In genomic region chr9:32033937-32034336, GRCm38 (mm10) we compare ENCODE assay signal across 8 mouse cellular contexts.
A peak's percentile ranks its signal among the peaks of the same experiment; 100 is the strongest.
DNase-seq lines count a peak whose midpoint lies in the region; ATAC-seq and TF ChIP-seq lines count a peak whose summit lies in the region.
"Had no signal": no experiment of that assay in that cellular context is flagged by ENCODE, and none has a peak within 500 bp of the region (broad histone marks: within the 10 kb centered on the region; RNA-seq: fewer than 3 reads in every experiment).

No protein-coding gene starts in this region.

- 0 out of 2 replicates have a peak overlapping the region, but pooled peaks have one; percentile 77 for H3K4me2 ChIP-seq in liver, embryonic 13.5 days
- H3K4me2 ChIP-seq in forebrain, embryonic 13.5 days = peak overlapping the region; percentile 78
- peak overlapping the region; percentile 88 for H3K4me2 ChIP-seq in limb, embryonic 14.5 days (replicated peaks; ENCODE audit: low read depth, low read length, severe bottlenecking)
- H3K4me2 ChIP-seq in stomach, embryonic 15.5 days = peak overlapping the region; percentile 86

- no peaks in the 10 kb centered on the region for H3K9me3 ChIP-seq in liver, embryonic 13.5 days (replicated peaks)
- H3K9me3 ChIP-seq in forebrain, embryonic 13.5 days (replicated peaks) = no peaks in the 10 kb centered on the region
- no peaks in the 10 kb centered on the region for H3K9me3 ChIP-seq in limb, embryonic 14.5 days (ENCODE audit: control insufficient read depth, low read length)
- H3K9me3 ChIP-seq in stomach, embryonic 15.5 days = no peaks in the 10 kb centered on the region

- no peaks in the 10 kb centered on the region for H3K36me3 ChIP-seq in liver, embryonic 13.5 days
- no peaks in the 10 kb centered on the region for H3K36me3 ChIP-seq in forebrain, embryonic 13.5 days (ENCODE audit: poor library complexity, severe bottlenecking)
- H3K36me3 ChIP-seq in limb, embryonic 14.5 days (ENCODE audit: control insufficient read depth, insufficient read depth, low read length) = no peaks in the 10 kb centered on the region
- no peaks in the 10 kb centered on the region for H3K36me3 ChIP-seq in stomach, embryonic 15.5 days

- ATAC-seq in liver, embryonic 13.5 days (ENCODE audit: low read depth) = no peak
- ATAC-seq in forebrain, embryonic 13.5 days = no peak
- ATAC-seq in limb, embryonic 14.5 days (ENCODE audit: low FRiP score, low read depth) = no peak
- no peak for ATAC-seq in stomach, embryonic 15.5 days (ENCODE audit: insufficient read depth, low FRiP score, low read depth)

- TF ChIP-seq POLR2A in limb, embryonic 14.5 days (IDR thresholded peaks at IDR 0.05; ENCODE audit: borderline replicate concordance, extremely low read depth, insufficient read depth, insufficient read length) = no peak

- H3K27me3 ChIP-seq in liver, embryonic 13.5 days = peaks cover 51% of the 10 kb centered on the region
- H3K27me3 ChIP-seq in forebrain, embryonic 13.5 days = 0 out of 2 replicates have a peak, but pooled peaks cover 2% of the 10 kb centered on the region
- H3K27me3 ChIP-seq in limb, embryonic 14.5 days (ENCODE audit: control insufficient read depth, insufficient read depth, low read length) = no peaks in the 10 kb centered on the region
- H3K27me3 ChIP-seq in stomach, embryonic 15.5 days (replicated peaks) = no peaks in the 10 kb centered on the region

- H3K4me3 ChIP-seq in liver, embryonic 13.5 days (replicated peaks) = no peak overlapping the region
- peak overlapping the region; percentile 88 for H3K4me3 ChIP-seq in forebrain, embryonic 13.5 days
- peak overlapping the region; percentile 82 for H3K4me3 ChIP-seq in limb, embryonic 14.5 days (replicated peaks; ENCODE audit: low read length)
- peak overlapping the region; percentile 80; the same call in 1 of the 2 replicates for H3K4me3 ChIP-seq in stomach, embryonic 15.5 days (replicated peaks)

- H3K4me1 ChIP-seq in liver, embryonic 13.5 days (replicated peaks) = peaks cover 15% of the 10 kb centered on the region
- peaks cover 32% of the 10 kb centered on the region for H3K4me1 ChIP-seq in forebrain, embryonic 13.5 days
- H3K4me1 ChIP-seq in limb, embryonic 14.5 days (ENCODE audit: control insufficient read depth, insufficient read depth, low read length) = peaks cover 16% of the 10 kb centered on the region
- peaks cover 12% of the 10 kb centered on the region for H3K4me1 ChIP-seq in stomach, embryonic 15.5 days

- H3K9ac ChIP-seq in liver, embryonic 13.5 days = no peak overlapping the region
- peak overlapping the region; percentile 94 for H3K9ac ChIP-seq in forebrain, embryonic 13.5 days
- H3K9ac ChIP-seq in limb, embryonic 14.5 days (ENCODE audit: low read depth, low read length, severe bottlenecking) = no peak overlapping the region
- no peak overlapping the region for H3K9ac ChIP-seq in stomach, embryonic 15.5 days

- 14% methylated on average over 6 of the region's 6 CpGs for WGBS in liver, embryonic 13.5 days (ENCODE audit: insufficient replicate concordance)
- 19% methylated on average over 6 of the region's 6 CpGs for WGBS in forebrain, embryonic 13.5 days
- WGBS in limb, embryonic 14.5 days = 8% methylated on average over 6 of the region's 6 CpGs
- 15% methylated on average over 6 of the region's 6 CpGs for WGBS in stomach, embryonic 15.5 days

- H3K27ac ChIP-seq in liver, embryonic 13.5 days = no peak overlapping the region
- no peak overlapping the region for H3K27ac ChIP-seq in forebrain, embryonic 13.5 days
- H3K27ac ChIP-seq in limb, embryonic 14.5 days (replicated peaks; ENCODE audit: low read depth, low read length) = no peak overlapping the region
- no peak overlapping the region for H3K27ac ChIP-seq in stomach, embryonic 15.5 days

- DNase-seq in liver, embryonic 13.5 days = no peak
- no peak for DNase-seq in liver
- no peak for DNase-seq in limb, embryonic 14.5 days (ENCODE audit: low spot score)
- no peak for DNase-seq in cerebellum, adult 11 months
- no peak for DNase-seq in right cerebral cortex, postnatal 25 days
- DNase-seq: right cerebral cortex, postnatal 4 days had no signal
